Mouse (Mus musculus): ENCODE measurements at regions not wholly inside any gene's neighbourhood (a gene's known extent, or its start where the extent isn't known, plus 50 kb on each side); places are given as distances from the start of the nearest gene placed in this dataset.

DNA sequence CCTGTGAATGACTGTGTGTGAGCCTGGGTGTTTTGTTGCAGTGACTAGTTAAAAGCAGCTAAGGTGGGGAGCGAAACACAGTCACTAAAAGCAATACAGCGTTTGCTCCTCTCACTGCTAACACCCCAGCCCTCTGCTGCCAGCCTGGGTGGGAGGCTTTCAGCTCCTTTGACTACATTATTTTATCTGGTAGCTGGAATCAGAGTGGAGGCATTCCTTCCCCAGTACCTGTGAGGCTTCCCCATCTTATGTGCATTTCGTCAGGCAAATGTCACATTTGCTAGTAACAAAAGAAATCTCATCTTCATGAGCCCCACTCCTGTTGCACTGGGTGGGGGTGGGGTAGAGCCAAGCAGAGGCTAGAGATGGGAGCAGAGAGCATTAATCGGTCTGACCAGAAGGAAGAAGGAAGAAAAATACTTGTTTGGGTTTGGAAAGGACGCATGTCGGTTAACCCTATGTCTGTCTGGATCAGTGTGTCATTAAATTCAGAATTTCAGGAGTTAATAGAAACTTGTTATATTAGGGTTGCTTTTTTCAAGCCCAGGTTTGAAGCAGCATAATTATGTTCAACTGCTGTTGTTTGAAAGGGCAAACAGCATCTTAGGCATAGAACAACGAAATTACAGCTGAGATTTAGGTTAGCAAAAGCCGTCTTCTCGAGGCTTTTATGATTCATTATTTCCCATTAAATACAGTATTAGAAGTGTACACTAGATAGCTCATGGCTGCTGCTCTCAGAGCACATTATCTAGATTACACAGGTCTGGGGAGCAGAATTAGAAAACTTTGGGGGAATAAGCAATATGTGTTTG is 269.3 kb downstream of the Meis1 start:
- Histone ChIP-seq H3K27ac (ENCODE audit: low read depth) (no peak overlapping the region), H3K4me3 (ENCODE audit: low read depth, low read length) (no peak overlapping the region), H3K9me3 (ENCODE audit: low read length) (no peaks in the 10 kb centered on the region), H3K4me2 (ENCODE audit: low read depth, low read length) (no peak overlapping the region), H3K27me3 (ENCODE audit: insufficient read depth, low read length) (no peaks in the 10 kb centered on the region), H3K36me3 (replicated peaks; ENCODE audit: insufficient read depth, low read length) (no peaks in the 10 kb centered on the region), H3K9ac (replicated peaks) (no peak overlapping the region), H3K4me1 (ENCODE audit: insufficient read depth) (0 out of 2 replicates have a peak, but pooled peaks cover 4% of the 10 kb centered on the region)
- WGBS (ENCODE audit: insufficient replicate concordance): 59% methylated on average over 9 of the region's 9 CpGs
- DNase-seq: no peak
- no peak for ATAC-seq
- TF ChIP-seq EP300 (IDR thresholded peaks at IDR 0.05; ENCODE audit: low read depth) (no peak), CTCF (IDR thresholded peaks at IDR 0.05; ENCODE audit: low read depth) (no peak)

DNA sequence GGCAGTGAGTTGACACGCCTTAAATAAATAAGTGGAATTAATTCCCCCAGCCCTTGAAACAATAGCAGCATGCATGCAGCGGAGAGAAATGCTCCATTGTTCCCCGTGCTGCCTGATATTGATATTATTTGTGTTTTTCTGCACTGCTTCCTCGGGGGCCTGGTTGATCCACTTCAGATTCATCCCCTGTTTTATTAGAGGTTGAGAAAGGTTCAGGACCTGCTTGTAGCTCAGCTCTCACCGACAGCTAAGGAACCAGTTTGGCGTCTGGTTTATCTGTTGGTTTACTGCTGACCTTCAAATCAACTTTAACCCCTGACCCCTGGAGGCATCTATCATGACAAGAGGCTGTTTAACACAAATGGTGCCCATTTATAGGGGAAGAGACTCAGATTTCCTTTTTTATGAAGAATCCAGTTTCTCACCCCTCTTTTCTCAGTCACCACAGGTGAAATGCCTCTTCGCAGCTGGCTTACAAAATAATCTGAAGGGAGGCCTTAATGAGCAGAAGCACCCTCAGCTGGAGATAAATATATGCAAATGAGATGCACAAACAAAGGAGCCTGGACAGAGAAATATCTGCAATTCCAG is 270.8 kb downstream of the Meis1 start:
- no peak overlapping the region for H3K4me2 ChIP-seq (ENCODE audit: low read depth, low read length)
- TF ChIP-seq EP300 (IDR thresholded peaks at IDR 0.05; ENCODE audit: low read depth) (no peak), CTCF (IDR thresholded peaks at IDR 0.05; ENCODE audit: low read depth) (no peak)
- H3K27ac ChIP-seq (ENCODE audit: low read depth): no peak overlapping the region
- H3K9ac ChIP-seq (replicated peaks): no peak overlapping the region
- no peaks in the 10 kb centered on the region for H3K36me3 ChIP-seq (replicated peaks; ENCODE audit: insufficient read depth, low read length)
- no peaks in the 10 kb centered on the region for H3K9me3 ChIP-seq (ENCODE audit: low read length)
- DNase-seq (no peak), ATAC-seq (no peak)
- H3K27me3 ChIP-seq (ENCODE audit: insufficient read depth, low read length): no peaks in the 10 kb centered on the region
- WGBS (ENCODE audit: insufficient replicate concordance): 55% methylated on average over 7 of the region's 7 CpGs
- H3K4me1 ChIP-seq (ENCODE audit: insufficient read depth): 0 out of 2 replicates have a peak, but pooled peaks cover 4% of the 10 kb centered on the region
- no peak overlapping the region for H3K4me3 ChIP-seq (ENCODE audit: low read depth, low read length)

DNA sequence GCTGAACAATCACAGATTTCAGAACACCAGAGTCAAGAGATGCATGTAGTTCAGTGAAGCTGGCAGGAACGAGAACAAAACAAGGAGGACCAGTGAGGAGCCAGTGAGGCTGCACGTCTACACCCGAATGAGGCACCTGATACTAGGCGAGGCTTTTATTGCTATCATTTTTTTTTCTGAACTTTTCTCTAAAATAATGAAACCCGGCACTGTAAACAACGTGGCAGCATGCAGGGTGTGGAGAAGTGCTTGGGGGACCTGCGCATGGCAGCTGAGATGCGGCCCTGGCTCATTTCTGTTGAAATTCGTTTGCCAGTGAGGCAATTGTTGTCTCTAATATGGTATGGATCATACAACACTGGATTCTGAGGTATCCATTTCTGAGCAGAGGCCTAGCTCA is 271.4 kb downstream of the Meis1 start:
- DNase-seq: no peak
- no peak for TF ChIP-seq CTCF (IDR thresholded peaks at IDR 0.05; ENCODE audit: low read depth)
- TF ChIP-seq EP300 (IDR thresholded peaks at IDR 0.05; ENCODE audit: low read depth): no peak
- no peak overlapping the region for H3K9ac ChIP-seq (replicated peaks)
- no peak overlapping the region for H3K27ac ChIP-seq (ENCODE audit: low read depth)
- 64% methylated on average over 9 of the region's 9 CpGs for WGBS (ENCODE audit: insufficient replicate concordance)
- H3K27me3 ChIP-seq (ENCODE audit: insufficient read depth, low read length): no peaks in the 10 kb centered on the region
- H3K36me3 ChIP-seq (replicated peaks; ENCODE audit: insufficient read depth, low read length): no peaks in the 10 kb centered on the region
- H3K9me3 ChIP-seq (ENCODE audit: low read length): no peaks in the 10 kb centered on the region
- no peak overlapping the region for H3K4me2 ChIP-seq (ENCODE audit: low read depth, low read length)
- ATAC-seq: no peak
- H3K4me3 ChIP-seq (ENCODE audit: low read depth, low read length): no peak overlapping the region
- 0 out of 2 replicates have a peak, but pooled peaks cover 4% of the 10 kb centered on the region for H3K4me1 ChIP-seq (ENCODE audit: insufficient read depth)

DNA sequence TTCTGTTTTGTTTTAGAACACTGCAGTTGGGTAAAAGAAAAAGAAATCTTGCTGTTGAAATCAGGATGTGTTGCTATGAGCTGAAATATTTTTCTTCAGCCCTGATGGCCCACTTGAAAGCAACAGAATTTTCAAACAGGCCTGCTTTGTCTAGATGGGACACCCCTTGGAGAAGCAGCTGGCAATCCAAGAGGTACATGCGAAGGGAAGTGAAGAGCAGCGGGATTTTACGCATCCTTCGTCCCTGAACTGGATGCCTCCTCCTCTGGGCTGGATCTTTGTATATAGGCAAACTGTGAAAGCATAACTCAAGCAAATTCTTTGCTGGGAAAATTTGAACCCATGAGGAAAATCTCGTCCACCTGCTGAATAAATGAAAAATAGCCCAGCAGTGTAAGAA is 272.3 kb downstream of the Meis1 start:
- H3K4me2 ChIP-seq (ENCODE audit: low read depth, low read length): no peak overlapping the region
- 0 out of 2 replicates have a peak, but pooled peaks cover 4% of the 10 kb centered on the region for H3K4me1 ChIP-seq (ENCODE audit: insufficient read depth)
- H3K27ac ChIP-seq (ENCODE audit: low read depth): no peak overlapping the region
- H3K36me3 ChIP-seq (replicated peaks; ENCODE audit: insufficient read depth, low read length): no peaks in the 10 kb centered on the region
- no peak overlapping the region for H3K4me3 ChIP-seq (ENCODE audit: low read depth, low read length)
- 75% methylated on average over 5 of the region's 5 CpGs for WGBS (ENCODE audit: insufficient replicate concordance)
- no peaks in the 10 kb centered on the region for H3K9me3 ChIP-seq (ENCODE audit: low read length)
- no peaks in the 10 kb centered on the region for H3K27me3 ChIP-seq (ENCODE audit: insufficient read depth, low read length)
- DNase-seq (no peak), ATAC-seq (no peak)
- TF ChIP-seq CTCF (IDR thresholded peaks at IDR 0.05; ENCODE audit: low read depth) (no peak), EP300 (IDR thresholded peaks at IDR 0.05; ENCODE audit: low read depth) (no peak)
- no peak overlapping the region for H3K9ac ChIP-seq (replicated peaks)

DNA sequence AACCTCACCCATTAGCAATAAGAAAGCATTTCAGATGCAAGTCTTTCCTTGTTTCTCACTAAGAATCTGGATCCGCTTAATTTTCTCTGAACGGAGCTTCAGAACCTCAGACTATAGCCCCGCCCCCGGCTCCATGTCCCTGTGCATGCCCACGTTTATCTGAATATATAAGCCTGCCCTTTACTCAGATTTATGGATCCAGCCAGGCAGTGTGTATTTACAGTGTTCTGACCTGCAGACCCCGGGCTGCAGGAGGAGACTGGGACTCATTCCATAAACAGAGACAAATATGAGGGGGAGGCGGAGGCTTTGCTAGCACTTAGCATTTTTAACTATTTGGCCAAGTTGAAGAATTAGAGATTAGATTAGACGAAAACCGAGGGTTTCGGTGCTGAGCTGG is 272.9 kb downstream of the Meis1 start:
- H3K4me1 ChIP-seq (ENCODE audit: insufficient read depth): 0 out of 2 replicates have a peak, but pooled peaks cover 4% of the 10 kb centered on the region
- H3K27ac ChIP-seq (ENCODE audit: low read depth): no peak overlapping the region
- WGBS (ENCODE audit: insufficient replicate concordance): 38% methylated on average over 10 of the region's 10 CpGs
- no peak for DNase-seq
- no peak overlapping the region for H3K9ac ChIP-seq (replicated peaks)
- H3K27me3 ChIP-seq (ENCODE audit: insufficient read depth, low read length): no peaks in the 10 kb centered on the region
- no peaks in the 10 kb centered on the region for H3K36me3 ChIP-seq (replicated peaks; ENCODE audit: insufficient read depth, low read length)
- 0 out of 2 replicates have a peak overlapping the region, but pooled peaks have one; percentile 40 for H3K4me2 ChIP-seq (ENCODE audit: low read depth, low read length)
- no peak for ATAC-seq
- TF ChIP-seq EP300 (IDR thresholded peaks at IDR 0.05; ENCODE audit: low read depth): no peak
- no peak for TF ChIP-seq CTCF (IDR thresholded peaks at IDR 0.05; ENCODE audit: low read depth)
- no peak overlapping the region for H3K4me3 ChIP-seq (ENCODE audit: low read depth, low read length)
- H3K9me3 ChIP-seq (ENCODE audit: low read length): no peaks in the 10 kb centered on the region

DNA sequence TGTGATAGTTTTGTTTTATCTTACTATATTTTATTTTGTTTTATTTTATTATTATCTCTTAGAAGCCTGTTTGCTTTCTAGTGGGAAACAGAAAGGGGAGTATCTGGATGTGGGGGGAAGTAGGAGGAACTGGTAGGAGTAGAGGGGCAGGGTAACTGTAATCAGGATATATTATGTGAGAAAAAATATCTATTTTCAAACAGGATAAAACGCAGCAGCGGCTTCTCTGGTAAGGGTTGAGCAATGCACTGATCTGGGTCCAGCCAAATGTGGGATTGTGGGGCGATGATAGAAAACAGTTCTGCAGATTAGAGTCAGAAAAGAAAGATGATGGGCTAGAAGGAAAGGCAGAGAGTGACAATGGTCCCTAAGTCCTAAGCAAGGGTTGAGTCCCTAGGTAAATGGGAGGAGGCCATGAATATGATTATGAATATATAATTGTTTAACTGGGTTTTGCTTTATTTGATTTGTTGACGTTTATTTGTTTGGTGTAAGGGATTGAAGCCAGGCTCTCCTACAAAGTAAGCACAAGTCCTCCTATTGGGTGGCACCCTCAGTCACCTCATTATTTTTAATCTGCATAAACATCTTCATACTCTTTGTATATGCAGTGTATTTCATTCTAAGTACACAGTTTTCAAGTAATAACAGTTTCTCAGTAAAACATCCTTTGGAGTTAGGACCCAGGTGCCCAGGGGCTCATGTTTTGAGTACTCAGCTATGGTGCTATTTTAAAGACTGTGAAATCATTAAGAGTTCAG is 283.7 kb downstream of the Meis1 start:
- Histone ChIP-seq H3K4me3 (ENCODE audit: low read depth, low read length) (no peak overlapping the region), H3K27me3 (ENCODE audit: insufficient read depth, low read length) (no peaks in the 10 kb centered on the region), H3K4me2 (ENCODE audit: low read depth, low read length) (no peak overlapping the region), H3K36me3 (replicated peaks; ENCODE audit: insufficient read depth, low read length) (no peaks in the 10 kb centered on the region), H3K4me1 (ENCODE audit: insufficient read depth) (no peaks in the 10 kb centered on the region), H3K9ac (replicated peaks) (no peak overlapping the region), H3K9me3 (ENCODE audit: low read length) (no peaks in the 10 kb centered on the region), H3K27ac (ENCODE audit: low read depth) (no peak overlapping the region)
- DNase-seq (no peak), ATAC-seq (no peak)
- WGBS (ENCODE audit: insufficient replicate concordance): 77% methylated on average over 4 of the region's 4 CpGs
- TF ChIP-seq EP300 (IDR thresholded peaks at IDR 0.05; ENCODE audit: low read depth): no peak
- no peak for TF ChIP-seq CTCF (IDR thresholded peaks at IDR 0.05; ENCODE audit: low read depth)

Data from liver, postnatal 0 days (tissue).